Mouse (Mus musculus) megakaryocyte, embryonic 14.5 days (primary cell): ENCODE measurements around the gene Lat.

Experiments
- FLI1 ChIP-seq: IDR thresholded peaks from 2 replicates; pipeline ENCODE4 v1.6.1; 2012; ENCODE audit warnings: low read length, inconsistent platforms, mixed read lengths
- GATA1 ChIP-seq: IDR thresholded peaks from 3 replicates; pipeline ENCODE4 v1.6.1; 2012; ENCODE audit warnings: mixed read lengths, low read length, inconsistent platforms, borderline replicate concordance

GRCm38 (mm10) chr7:126367636-126368035 is 1.7 kb downstream of the Lat start:
- TF ChIP-seq GATA1 (no peak), FLI1 (no peak)
